20 mouse cellular contexts compared by ENCODE assay signal in genomic region chr10:98210246-98210645, GRCm38 (mm10).
A peak's percentile ranks its signal among the peaks of the same experiment; 100 is the strongest.
DNase-seq lines count a peak whose midpoint lies in the region.
"Had no signal": no experiment of that assay in that cellular context is flagged by ENCODE, and none has a peak within 500 bp of the region (broad histone marks: within the 10 kb centered on the region; RNA-seq: fewer than 3 reads in every experiment).

No protein-coding gene starts in this region.

- DNase-seq in layer of hippocampus, adult 11-12 months (ENCODE audit: low spot score), result peak; percentile 12
- DNase-seq in layer of hippocampus, postnatal 36 days, result no peak
- DNase-seq in right cerebral cortex, adult 2 months (ENCODE audit: low spot score in 2 of 2), result peak; percentile 20 to 24
- DNase-seq in right cerebral cortex, adult 18-20 months, result no peak
- peak; percentile 16 for DNase-seq in adipocyte (ENCODE audit: low spot score)
- peak; percentile 16 for DNase-seq in layer of hippocampus, adult 9-11 months
- no peak for DNase-seq in kidney, adult 8-10 months
- DNase-seq: adrenal gland, postnatal 10 days; B cell, adult 2 months; cerebellum, adult 18-20 months; cerebellum, postnatal 10 days; heart, adult 2 months; kidney, adult 11 months; kidney, postnatal 25 days; left cerebral cortex, postnatal 4 days; liver, postnatal 0 days; midbrain, embryonic 14.5 days; retina, postnatal 1 day; thymus, adult 2 months; thymus, postnatal 36 days had no signal

Comparison
In these comparisons a context has a peak if more than half of its experiments do, and no peak if none do; other contexts are left out.
1. DNase-seq: peak in layer of hippocampus, adult 11-12 months (single experiment), right cerebral cortex, adult 2 months (2 of 2), adipocyte (single experiment) and layer of hippocampus, adult 9-11 months (single experiment); none in layer of hippocampus, postnatal 36 days (0 of 2), right cerebral cortex, adult 18-20 months (single experiment) and kidney, adult 8-10 months (0 of 2).